ENCODE assay signal across 17 mouse cellular contexts in genomic region chr10:111251666-111252065, GRCm38 (mm10).
"Had no signal": no experiment of that assay in that cellular context is flagged by ENCODE, and none has a peak within 500 bp of the region (broad histone marks: within the 10 kb centered on the region; RNA-seq: fewer than 3 reads in every experiment).

No protein-coding gene starts in this region.

- H3K9me3 ChIP-seq: kidney, embryonic 15.5 days; limb, embryonic 13.5 days; liver, embryonic 12.5 days; midbrain, embryonic 10.5 days; midbrain, embryonic 15.5 days; neural tube, embryonic 13.5 days; stomach, embryonic 15.5 days had no signal

- H3K36me3 ChIP-seq: kidney, embryonic 15.5 days; limb, embryonic 13.5 days; midbrain, embryonic 15.5 days; stomach, embryonic 15.5 days had no signal

- H3K27me3 ChIP-seq: kidney, embryonic 15.5 days; limb, embryonic 13.5 days; liver, embryonic 12.5 days; midbrain, embryonic 15.5 days; neural tube, embryonic 13.5 days; stomach, embryonic 15.5 days had no signal

- H3K4me2 ChIP-seq: kidney, embryonic 15.5 days; limb, embryonic 13.5 days; liver, embryonic 12.5 days; lung, embryonic 14.5 days; midbrain, embryonic 15.5 days; stomach, embryonic 15.5 days had no signal

- H3K4me3 ChIP-seq: kidney, embryonic 15.5 days; limb, embryonic 13.5 days; liver, embryonic 12.5 days; midbrain, embryonic 10.5 days; midbrain, embryonic 15.5 days; neural tube, embryonic 13.5 days; stomach, embryonic 15.5 days had no signal

- H3K4me1 ChIP-seq: stomach, embryonic 15.5 days had no signal

- H3K27ac ChIP-seq: kidney, embryonic 15.5 days; limb, embryonic 13.5 days; liver, embryonic 12.5 days; midbrain, embryonic 10.5 days; midbrain, embryonic 15.5 days; neural tube, embryonic 13.5 days; stomach, embryonic 15.5 days had no signal

- DNase-seq: kidney, adult 2 months; kidney, postnatal 14 days; layer of hippocampus, postnatal 36 days; left cerebral cortex, postnatal 4 days; lung, embryonic 14.5 days; lung, postnatal 10 days; lung, postnatal 4 days; retina, postnatal 1 day; thymus, adult 2 months; thymus, postnatal 36 days had no signal

- ATAC-seq: liver, embryonic 12.5 days; midbrain, embryonic 15.5 days had no signal

- H3K9ac ChIP-seq: kidney, embryonic 15.5 days; limb, embryonic 13.5 days; liver, embryonic 12.5 days; lung, embryonic 14.5 days; midbrain, embryonic 15.5 days; neural tube, embryonic 13.5 days; stomach, embryonic 15.5 days had no signal
